Mouse (Mus musculus): Measurements from ENCODE around the gene Psg16. TPM values are rescaled to one million over a fixed set of nuclear protein-coding genes. Genes with fewer than 3 reads are reported as not detected.
"Not testable (repeated sequence)": the region's sequence is repeated elsewhere in the genome, so short reads cannot be mapped to it uniquely, and the experiment has no call there.

Psg16 gene
- polyA plus RNA-seq, 1 experiment from 2014 or later: 0.28 TPM

- Histone ChIP-seq H3K4me1 (replicated peaks; ENCODE audit: control insufficient read depth, insufficient read depth, low read length) (peaks cover 42% of the 10 kb centered on the region), H3K4me3 (ENCODE audit: low read length) (peak overlapping the region; percentile 73), H3K9ac (ENCODE audit: low read length) (peak overlapping the region; percentile 91), H3K4me2 (ENCODE audit: low read depth, low read length) (peak overlapping the region; percentile 68), H3K27me3 (ENCODE audit: control insufficient read depth, insufficient read depth, low read depth, low read length) (no peaks in the 10 kb centered on the region), H3K9me3 (ENCODE audit: control insufficient read depth, low read length) (no peaks in the 10 kb centered on the region), H3K27ac (ENCODE audit: low read length) (peak overlapping the region; percentile 100), H3K36me3 (ENCODE audit: control insufficient read depth, insufficient read depth, low read length) (no peaks in the 10 kb centered on the region)
- peak; percentile 4; the same call in 1 of the 2 replicates for ATAC-seq (ENCODE audit: low read depth)
- 46% methylated on average over 22 of the region's 22 CpGs for WGBS
Observed at GRCm38 (mm10) chr7:17060782-17061605, 12.8 kb upstream of the Psg16 start.

GRCm38 (mm10) chr7:17062389-17062788 lies 11.5 kb upstream of the Psg16 start, which contains the start of gene Hif3a:
Gene Hif3a (minus strand): TSS chr7:17062427.
- Histone ChIP-seq H3K27ac (ENCODE audit: low read length) (peak within 1 kb of the TSS; percentile 100), H3K4me3 (ENCODE audit: low read length) (peak within 1 kb of the TSS; percentile 73), H3K36me3 (ENCODE audit: control insufficient read depth, insufficient read depth, low read length) (no peaks in the 10 kb centered on the region), H3K4me1 (replicated peaks; ENCODE audit: control insufficient read depth, insufficient read depth, low read length) (peaks cover 34% of the 10 kb centered on the region), H3K9me3 (ENCODE audit: control insufficient read depth, low read length) (no peaks in the 10 kb centered on the region), H3K9ac (ENCODE audit: low read length) (peak within 1 kb of the TSS; percentile 91), H3K27me3 (ENCODE audit: control insufficient read depth, insufficient read depth, low read depth, low read length) (no peaks in the 10 kb centered on the region), H3K4me2 (ENCODE audit: low read depth, low read length) (peak within 1 kb of the TSS; percentile 68)
- peak; percentile 72 for ATAC-seq (ENCODE audit: low read depth)
- WGBS: under 1% methylated on average over 15 of the region's 15 CpGs

- H3K4me1 ChIP-seq (replicated peaks; ENCODE audit: control insufficient read depth, insufficient read depth, low read length): peaks cover 32% of the 10 kb centered on the region
- no peaks in the 10 kb centered on the region for H3K36me3 ChIP-seq (ENCODE audit: control insufficient read depth, insufficient read depth, low read length)
- peak overlapping the region; percentile 100 for H3K27ac ChIP-seq (ENCODE audit: low read length)
- H3K4me3 ChIP-seq (ENCODE audit: low read length): peak overlapping the region; percentile 73
- H3K27me3 ChIP-seq (ENCODE audit: control insufficient read depth, insufficient read depth, low read depth, low read length): no peaks in the 10 kb centered on the region
- H3K9ac ChIP-seq (ENCODE audit: low read length): peak overlapping the region; percentile 91
- 7% methylated on average over 11 of the region's 11 CpGs for WGBS
- peak; percentile 2; the same call in 1 of the 2 replicates for ATAC-seq (ENCODE audit: low read depth)
- no peaks in the 10 kb centered on the region for H3K9me3 ChIP-seq (ENCODE audit: control insufficient read depth, low read length)
- H3K4me2 ChIP-seq (ENCODE audit: low read depth, low read length): peak overlapping the region; percentile 68
Observed at GRCm38 (mm10) chr7:17062845-17063244, 11.0 kb upstream of the Psg16 start.

GRCm38 (mm10) chr7:17065620-17066019 lies 8.2 kb upstream of the Psg16 start:
- no peaks in the 10 kb centered on the region for H3K27me3 ChIP-seq (ENCODE audit: control insufficient read depth, insufficient read depth, low read depth, low read length)
- no peak overlapping the region for H3K9ac ChIP-seq (ENCODE audit: low read length)
- H3K27ac ChIP-seq (ENCODE audit: low read length): no peak overlapping the region
- H3K36me3 ChIP-seq (ENCODE audit: control insufficient read depth, insufficient read depth, low read length): no peaks in the 10 kb centered on the region
- H3K4me1 ChIP-seq (replicated peaks; ENCODE audit: control insufficient read depth, insufficient read depth, low read length): peaks cover 13% of the 10 kb centered on the region
- H3K4me2 ChIP-seq (ENCODE audit: low read depth, low read length): no peak overlapping the region
- no peaks in the 10 kb centered on the region for H3K9me3 ChIP-seq (ENCODE audit: control insufficient read depth, low read length)
- H3K4me3 ChIP-seq (ENCODE audit: low read length): no peak overlapping the region
- 70% methylated on average over 9 of the region's 9 CpGs for WGBS
- no peak for ATAC-seq (ENCODE audit: low read depth)

- H3K9ac ChIP-seq (ENCODE audit: low read length): no peak overlapping the region
- ATAC-seq (ENCODE audit: low read depth): no peak
- H3K27ac ChIP-seq (ENCODE audit: low read length): no peak overlapping the region
- H3K4me1 ChIP-seq (replicated peaks; ENCODE audit: control insufficient read depth, insufficient read depth, low read length): peaks cover 11% of the 10 kb centered on the region
- H3K4me2 ChIP-seq (ENCODE audit: low read depth, low read length): no peak overlapping the region
- no peaks in the 10 kb centered on the region for H3K9me3 ChIP-seq (ENCODE audit: control insufficient read depth, low read length)
- no peaks in the 10 kb centered on the region for H3K27me3 ChIP-seq (ENCODE audit: control insufficient read depth, insufficient read depth, low read depth, low read length)
- no peak overlapping the region for H3K4me3 ChIP-seq (ENCODE audit: low read length)
- 2% methylated on average over 2 of the region's 2 CpGs for WGBS
- no peaks in the 10 kb centered on the region for H3K36me3 ChIP-seq (ENCODE audit: control insufficient read depth, insufficient read depth, low read length)
Observed at GRCm38 (mm10) chr7:17066412-17066811, 7.4 kb upstream of the Psg16 start.

DNA sequence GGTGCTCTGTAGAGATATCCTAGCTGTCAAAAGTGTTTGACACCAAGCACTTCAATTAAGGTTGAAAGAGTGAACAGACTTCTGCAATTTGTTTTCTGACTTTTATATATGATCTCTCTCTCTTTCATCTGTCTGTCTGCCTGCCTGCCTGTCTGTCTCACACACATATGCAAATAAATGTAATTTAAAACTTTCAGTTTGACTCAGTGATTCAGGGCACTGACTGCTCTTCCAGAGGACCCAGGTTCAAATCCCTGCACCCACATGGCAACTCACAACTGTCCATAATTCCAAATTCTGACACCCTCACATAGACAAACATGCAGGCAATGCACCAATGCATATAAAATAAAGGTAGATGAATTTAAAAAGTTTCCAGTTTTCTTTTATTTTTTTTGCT lies 6.8 kb upstream of the Psg16 start:
- no peak overlapping the region for H3K27ac ChIP-seq (ENCODE audit: low read length)
- no peak overlapping the region for H3K9ac ChIP-seq (ENCODE audit: low read length)
- H3K4me3 ChIP-seq (ENCODE audit: low read length): no peak overlapping the region
- H3K36me3 ChIP-seq (ENCODE audit: control insufficient read depth, insufficient read depth, low read length): no peaks in the 10 kb centered on the region
- H3K4me1 ChIP-seq (replicated peaks; ENCODE audit: control insufficient read depth, insufficient read depth, low read length): peaks cover 11% of the 10 kb centered on the region
- ATAC-seq (ENCODE audit: low read depth): no peak
- no peaks in the 10 kb centered on the region for H3K9me3 ChIP-seq (ENCODE audit: control insufficient read depth, low read length)
- H3K27me3 ChIP-seq (ENCODE audit: control insufficient read depth, insufficient read depth, low read depth, low read length): no peaks in the 10 kb centered on the region
- no peak overlapping the region for H3K4me2 ChIP-seq (ENCODE audit: low read depth, low read length)

GRCm38 (mm10) chr7:17067651-17068050 lies 6.2 kb upstream of the Psg16 start:
- not testable (repeated sequence) for H3K9ac ChIP-seq (ENCODE audit: low read length); H3K36me3 ChIP-seq (ENCODE audit: control insufficient read depth, insufficient read depth, low read length); H3K27me3 ChIP-seq (ENCODE audit: control insufficient read depth, insufficient read depth, low read depth, low read length); H3K4me2 ChIP-seq (ENCODE audit: low read depth, low read length); H3K27ac ChIP-seq (ENCODE audit: low read length); H3K9me3 ChIP-seq (ENCODE audit: control insufficient read depth, low read length); ATAC-seq (ENCODE audit: low read depth); H3K4me3 ChIP-seq (ENCODE audit: low read length)
- 66% methylated on average over 5 of the region's 5 CpGs for WGBS
- peaks cover 11% of the 10 kb centered on the region for H3K4me1 ChIP-seq (replicated peaks; ENCODE audit: control insufficient read depth, insufficient read depth, low read length)

- Histone ChIP-seq H3K4me3 (ENCODE audit: low read length) (no peak overlapping the region), H3K4me2 (ENCODE audit: low read depth, low read length) (no peak overlapping the region), H3K27ac (ENCODE audit: low read length) (no peak overlapping the region), H3K27me3 (ENCODE audit: control insufficient read depth, insufficient read depth, low read depth, low read length) (no peaks in the 10 kb centered on the region), H3K4me1 (replicated peaks; ENCODE audit: control insufficient read depth, insufficient read depth, low read length) (no peaks in the 10 kb centered on the region), H3K9ac (ENCODE audit: low read length) (no peak overlapping the region), H3K36me3 (ENCODE audit: control insufficient read depth, insufficient read depth, low read length) (no peaks in the 10 kb centered on the region), H3K9me3 (ENCODE audit: control insufficient read depth, low read length) (no peaks in the 10 kb centered on the region)
- no peak for ATAC-seq (ENCODE audit: low read depth)
- WGBS: 47% methylated on average over 5 of the region's 5 CpGs
Observed at GRCm38 (mm10) chr7:17073513-17073903, 332 bp upstream of the Psg16 start.

- Histone ChIP-seq H3K36me3 (ENCODE audit: control insufficient read depth, insufficient read depth, low read length) (no peaks in the 10 kb centered on the region), H3K27ac (ENCODE audit: low read length) (no peak overlapping the region), H3K4me3 (ENCODE audit: low read length) (no peak overlapping the region), H3K4me1 (replicated peaks; ENCODE audit: control insufficient read depth, insufficient read depth, low read length) (no peaks in the 10 kb centered on the region), H3K27me3 (ENCODE audit: control insufficient read depth, insufficient read depth, low read depth, low read length) (no peaks in the 10 kb centered on the region), H3K9me3 (ENCODE audit: control insufficient read depth, low read length) (no peaks in the 10 kb centered on the region), H3K9ac (ENCODE audit: low read length) (no peak overlapping the region), H3K4me2 (ENCODE audit: low read depth, low read length) (no peak overlapping the region)
- WGBS: 95% methylated on average over 1 of the region's 1 CpGs
- ATAC-seq (ENCODE audit: low read depth): no peak
Observed at GRCm38 (mm10) chr7:17076542-17076941, 2.7 kb downstream of the Psg16 start.
